Mouse (Mus musculus) neural tube, embryonic 11.5 days (tissue): ENCODE results near the gene Mtrex. TPM values are rescaled to one million over a fixed set of nuclear protein-coding genes. Genes with fewer than 3 reads are reported as not detected.

Source experiments
- ATAC-seq: fragments of 200-750 bp; cut with Nextera tagmentation; 2 replicates; pipeline ENCODE4 v1.8.0; 2017; ENCODE audit warnings: moderate number of reproducible peaks, mild to moderate bottlenecking, moderate TSS enrichment, moderate library complexity; ENCODE audit not compliant: insufficient read depth, low FRiP score, low TSS enrichment
- DNase-seq: peaks from one replicate; pipeline ENCODE4 v3.0.0-alpha.2; 2015; ENCODE audit warnings: low spot score
- H3K27ac ChIP-seq: fragments of 300-500 bp; sonication (generic); 2 replicates; pipeline ENCODE4 v1.5.1; 2014; ENCODE audit warnings: low read depth, mild to moderate bottlenecking, low read length
- H3K27me3 ChIP-seq: fragments of 300-500 bp; sonication (generic); 2 replicates; pipeline ENCODE4 v1.6.1; 2014; ENCODE audit warnings: mild to moderate bottlenecking, low read length, mixed read lengths; ENCODE audit not compliant: control insufficient read depth, insufficient read depth
- H3K36me3 ChIP-seq: fragments of 300-500 bp; sonication (generic); 2 replicates; pipeline ENCODE4 v1.6.1; 2014; ENCODE audit warnings: mild to moderate bottlenecking, low read length, moderate library complexity, mixed read lengths; ENCODE audit not compliant: control insufficient read depth, insufficient read depth
- H3K4me1 ChIP-seq: fragments of 300-500 bp; sonication (generic); 2 replicates; pipeline ENCODE4 v1.6.1; 2014; ENCODE audit warnings: low read length, mixed read lengths; ENCODE audit not compliant: control insufficient read depth, insufficient read depth
- H3K4me2 ChIP-seq: fragments of 300-500 bp; sonication (generic); 2 replicates; pipeline ENCODE4 v1.6.1; 2014; ENCODE audit warnings: low read depth, mild to moderate bottlenecking, moderate library complexity
- H3K4me3 ChIP-seq: fragments of 300-500 bp; sonication (generic); 2 replicates; pipeline ENCODE4 v1.5.1; 2014; ENCODE audit warnings: low read depth, low read length
- H3K9ac ChIP-seq: fragments of 300-500 bp; sonication (generic); 2 replicates; pipeline ENCODE4 v1.6.1; 2014; ENCODE audit warnings: mild to moderate bottlenecking, low read length
- H3K9me3 ChIP-seq: fragments of 300-500 bp; sonication (generic); 2 replicates; pipeline ENCODE4 v1.6.1; 2016; ENCODE audit warnings: low read length; ENCODE audit not compliant: control insufficient read depth
- WGBS: fragments of 180-500 bp; shearing (Covaris S2); extraction: QIAGEN DNeasy Blood & Tissue Kit; methylation state at CpG from one replicate; pipeline ENCODE4 v1.1.7; 2014; 5-methylcytosine and 5-hydroxymethylcytosine counted together
- polyA plus RNA-seq: library from polyadenylated mRNA; unstranded; fragments of >200 nt; fragmentation: Nextera tagmentation; extraction: Ambion mirVana; gene quantifications from 2 replicates; pipeline ENCODE4 v1.2.1, GENCODE M21; 2014

Mtrex gene
- polyA plus RNA-seq, 1 experiment from 2014 or later = 105 TPM

DNA sequence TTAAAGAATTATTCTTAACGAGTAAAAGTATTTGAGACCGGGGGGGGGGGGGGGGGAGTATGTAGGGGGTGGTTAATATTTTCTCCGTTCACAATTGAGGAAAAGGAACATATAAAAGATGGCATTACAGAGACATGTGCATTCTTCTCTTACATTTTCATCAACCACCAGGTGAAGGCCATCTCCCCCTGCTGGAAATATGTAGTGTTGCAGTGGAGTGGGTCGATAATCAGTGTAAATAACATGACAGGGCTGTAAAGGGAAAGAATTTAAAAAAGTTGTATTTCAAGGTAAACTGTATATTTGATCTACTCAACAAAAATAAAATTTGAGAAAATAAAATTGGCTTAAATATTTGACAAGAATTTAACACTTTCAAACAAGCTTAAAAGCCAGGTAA, 17.5 kb downstream of the Mtrex start:
- H3K36me3 ChIP-seq = no peaks in the 10 kb centered on the region; the same call in 1 of the 2 replicates
- WGBS = 75% methylated on average over 4 of the region's 4 CpGs

DNA sequence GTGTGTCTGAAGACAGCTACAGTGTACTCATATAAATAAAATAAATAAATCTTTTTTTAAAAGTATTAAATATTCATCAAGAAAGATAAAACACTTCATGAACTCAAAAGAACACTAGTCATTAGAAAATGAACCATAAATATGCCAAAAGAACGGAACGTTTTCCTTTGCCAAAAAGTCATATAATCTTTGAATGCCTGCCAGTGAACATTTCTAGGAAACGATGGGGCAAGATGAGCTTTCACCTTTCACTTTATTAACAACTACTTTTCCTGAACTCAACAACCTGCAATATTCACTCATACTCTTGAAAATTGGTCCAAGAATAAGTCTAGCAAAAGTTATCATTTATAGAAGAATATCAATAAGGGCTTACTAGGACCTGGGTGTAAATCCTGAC, 25.0 kb downstream of the Mtrex start:
- no peak overlapping the region for H3K4me3 ChIP-seq
- H3K4me1 ChIP-seq = no peaks in the 10 kb centered on the region
- no peak overlapping the region for H3K9ac ChIP-seq
- no peaks in the 10 kb centered on the region for H3K27me3 ChIP-seq
- ATAC-seq (no peak), DNase-seq (no peak)
- WGBS = 95% methylated on average over 3 of the region's 3 CpGs
- no peaks in the 10 kb centered on the region for H3K9me3 ChIP-seq
- no peak overlapping the region for H3K4me2 ChIP-seq
- peaks cover 4% of the 10 kb centered on the region; the same call in 1 of the 2 replicates for H3K36me3 ChIP-seq
- no peak overlapping the region for H3K27ac ChIP-seq

More for the DNA sequence above, 17.5 kb downstream of the Mtrex start:
- no peaks in the 10 kb centered on the region for H3K27me3 ChIP-seq
- no peak overlapping the region for H3K9ac ChIP-seq
- ATAC-seq (no peak), DNase-seq (peak; percentile 50)
- no peaks in the 10 kb centered on the region for H3K9me3 ChIP-seq
- H3K4me3 ChIP-seq = no peak overlapping the region
- no peak overlapping the region for H3K27ac ChIP-seq
- no peak overlapping the region for H3K4me2 ChIP-seq
- no peaks in the 10 kb centered on the region for H3K4me1 ChIP-seq

DNA sequence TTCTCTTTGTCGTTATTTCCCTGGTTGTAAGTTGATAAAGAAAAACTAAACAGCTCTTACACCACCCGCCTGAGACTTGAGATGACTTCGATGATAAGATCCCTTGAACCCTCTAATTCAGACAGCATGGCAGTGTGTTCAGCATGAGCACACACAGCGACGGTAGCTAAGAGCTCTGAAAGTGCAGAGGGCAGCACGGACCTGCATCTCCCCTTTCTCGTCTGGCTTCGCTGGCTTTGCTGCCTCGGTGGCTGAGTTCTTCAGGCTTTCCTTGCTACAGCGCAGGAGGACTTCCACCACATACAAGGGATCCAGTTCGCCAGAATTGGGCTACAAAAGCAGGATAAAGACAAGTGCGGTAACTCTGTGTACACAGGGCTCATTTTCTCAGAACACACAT, 40.0 kb downstream of the Mtrex start:
- Histone ChIP-seq H3K9me3 (no peaks in the 10 kb centered on the region), H3K36me3 (peaks cover 4% of the 10 kb centered on the region), H3K4me1 (no peaks in the 10 kb centered on the region), H3K4me3 (no peak overlapping the region), H3K4me2 (no peak overlapping the region), H3K9ac (no peak overlapping the region), H3K27ac (no peak overlapping the region), H3K27me3 (no peaks in the 10 kb centered on the region)
- no peak for DNase-seq
- no peak for ATAC-seq
- 94% methylated on average over 12 of the region's 12 CpGs for WGBS

DNA sequence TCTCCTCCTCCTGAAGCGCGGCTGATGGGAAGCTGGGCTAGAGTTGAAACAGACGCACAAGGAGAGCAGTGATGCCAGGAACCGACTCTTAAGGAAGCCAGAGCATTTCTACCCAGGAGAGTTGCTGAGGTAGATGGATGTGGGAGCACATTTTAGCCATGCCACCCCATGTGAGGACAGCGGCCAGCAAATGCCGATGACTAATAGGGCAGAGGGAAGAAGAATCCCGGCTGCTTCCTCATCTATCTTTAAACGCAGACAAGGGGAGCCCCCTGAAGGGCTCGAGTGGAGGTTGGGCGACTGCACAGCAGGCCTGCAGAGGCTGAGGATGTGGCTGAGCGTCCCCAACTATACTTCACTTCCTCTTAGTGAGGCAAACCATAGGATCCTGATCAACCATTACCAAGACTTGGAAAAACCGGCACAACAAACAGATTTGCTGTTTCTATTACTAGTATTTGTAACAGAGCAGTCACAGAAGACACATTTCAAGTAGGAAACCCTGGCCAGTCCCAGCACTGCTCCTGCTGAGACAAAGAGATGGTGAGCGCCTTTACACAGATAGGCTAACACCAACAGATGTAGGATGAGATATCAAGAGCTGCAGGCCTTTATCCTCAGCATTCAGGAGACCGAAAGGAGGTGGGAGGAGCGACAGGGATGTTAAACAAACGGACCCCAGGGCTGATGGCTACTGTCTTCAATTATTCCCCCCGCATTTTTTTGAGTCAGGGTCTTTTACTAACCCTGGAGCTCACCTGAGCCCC, 55.5 kb downstream of the Mtrex start:
- no peaks in the 10 kb centered on the region for H3K9me3 ChIP-seq
- no peak overlapping the region for H3K4me3 ChIP-seq
- 84% methylated on average over 17 of the region's 17 CpGs for WGBS
- no peak overlapping the region for H3K9ac ChIP-seq
- no peaks in the 10 kb centered on the region for H3K27me3 ChIP-seq
- H3K4me1 ChIP-seq = no peaks in the 10 kb centered on the region
- no peak overlapping the region for H3K4me2 ChIP-seq
- peaks cover 29% of the 10 kb centered on the region for H3K36me3 ChIP-seq
- no peak for DNase-seq
- ATAC-seq = no peak
- H3K27ac ChIP-seq = no peak overlapping the region

DNA sequence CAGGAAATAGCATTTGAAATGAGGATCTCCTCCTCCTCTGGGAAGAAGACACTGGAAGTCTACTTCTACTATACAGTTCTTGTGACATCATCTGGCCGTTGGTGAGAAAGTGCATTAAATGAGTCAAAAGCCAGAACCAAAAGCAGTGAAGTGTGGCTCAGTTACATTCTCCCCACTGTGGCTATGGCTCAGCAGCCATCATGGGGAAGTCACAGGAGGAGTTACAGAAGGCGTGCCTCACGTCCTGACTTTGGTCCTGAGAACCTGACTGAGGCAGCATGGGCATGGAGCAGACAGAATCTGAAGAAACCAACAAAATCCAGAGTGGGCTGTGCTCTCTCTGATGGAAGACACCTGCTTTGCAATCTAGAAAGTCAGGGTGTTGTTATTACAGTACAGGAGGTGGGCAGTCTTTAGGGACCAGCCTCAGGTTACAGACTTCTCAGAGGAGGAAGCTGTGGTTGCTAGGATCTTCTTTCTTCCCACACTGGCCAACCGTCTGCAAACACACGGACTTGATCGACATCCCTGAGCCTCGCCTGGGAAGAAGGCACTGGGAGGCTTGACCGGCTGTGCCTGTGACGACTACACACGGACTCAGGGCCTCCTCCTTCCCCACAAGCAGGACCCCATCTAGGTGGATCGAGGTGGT, 57.0 kb downstream of the Mtrex start:
- no peak overlapping the region for H3K4me3 ChIP-seq
- no peak overlapping the region for H3K27ac ChIP-seq
- ATAC-seq (no peak), DNase-seq (no peak)
- H3K9ac ChIP-seq = no peak overlapping the region
- peaks cover 27% of the 10 kb centered on the region for H3K36me3 ChIP-seq
- 90% methylated on average over 11 of the region's 11 CpGs for WGBS
- H3K4me1 ChIP-seq = no peaks in the 10 kb centered on the region
- no peaks in the 10 kb centered on the region for H3K9me3 ChIP-seq
- H3K27me3 ChIP-seq = no peaks in the 10 kb centered on the region
- H3K4me2 ChIP-seq = no peak overlapping the region

DNA sequence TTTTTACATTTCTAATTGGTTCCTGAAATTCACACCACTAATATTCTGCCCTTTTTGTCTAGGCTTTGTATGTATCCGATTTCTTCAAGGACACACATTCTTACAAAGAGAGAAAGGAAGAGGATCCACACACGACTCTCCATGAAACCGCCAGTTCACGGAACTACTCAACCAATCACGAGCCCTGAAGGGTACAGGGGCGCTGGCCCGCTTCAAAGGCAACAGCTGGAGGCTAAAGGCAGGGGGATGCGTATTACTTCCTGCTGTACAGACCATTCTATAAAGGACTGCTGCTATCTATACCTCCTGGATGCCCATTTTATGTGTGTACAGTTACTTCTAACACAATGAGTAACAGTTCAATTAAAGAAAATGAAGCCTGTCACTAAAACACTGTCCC, 59.8 kb downstream of the Mtrex start:
- Histone ChIP-seq H3K27me3 (no peaks in the 10 kb centered on the region), H3K36me3 (peaks cover 21% of the 10 kb centered on the region), H3K4me3 (no peak overlapping the region), H3K4me2 (no peak overlapping the region), H3K4me1 (no peaks in the 10 kb centered on the region), H3K9me3 (no peaks in the 10 kb centered on the region), H3K27ac (no peak overlapping the region), H3K9ac (no peak overlapping the region)
- 90% methylated on average over 8 of the region's 8 CpGs for WGBS
- ATAC-seq (no peak), DNase-seq (no peak)

DNA sequence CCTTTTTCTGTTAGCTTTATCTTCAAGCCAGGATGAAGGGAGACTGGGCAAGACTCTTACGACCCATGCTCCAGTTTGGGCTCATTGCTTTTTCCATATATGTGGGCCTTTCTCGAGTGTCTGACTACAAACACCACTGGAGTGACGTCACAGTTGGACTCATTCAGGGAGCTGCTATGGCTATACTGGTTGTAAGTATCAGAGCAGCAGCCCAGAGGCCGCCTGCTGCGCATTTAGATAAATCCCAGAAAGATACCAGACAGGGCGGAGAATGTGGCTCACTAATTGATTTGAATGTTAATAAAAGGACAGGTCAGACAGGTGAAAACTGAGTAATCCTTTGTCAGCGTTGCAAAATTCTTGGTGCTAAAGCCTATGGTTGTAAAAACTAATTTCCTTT, 60.4 kb downstream of the Mtrex start:
- Histone ChIP-seq H3K27me3 (no peaks in the 10 kb centered on the region), H3K27ac (no peak overlapping the region), H3K9me3 (no peaks in the 10 kb centered on the region), H3K4me3 (no peak overlapping the region), H3K9ac (no peak overlapping the region), H3K4me2 (no peak overlapping the region), H3K36me3 (peaks cover 16% of the 10 kb centered on the region), H3K4me1 (no peaks in the 10 kb centered on the region)
- no peak for DNase-seq
- ATAC-seq = no peak
- WGBS = 93% methylated on average over 7 of the region's 7 CpGs

DNA sequence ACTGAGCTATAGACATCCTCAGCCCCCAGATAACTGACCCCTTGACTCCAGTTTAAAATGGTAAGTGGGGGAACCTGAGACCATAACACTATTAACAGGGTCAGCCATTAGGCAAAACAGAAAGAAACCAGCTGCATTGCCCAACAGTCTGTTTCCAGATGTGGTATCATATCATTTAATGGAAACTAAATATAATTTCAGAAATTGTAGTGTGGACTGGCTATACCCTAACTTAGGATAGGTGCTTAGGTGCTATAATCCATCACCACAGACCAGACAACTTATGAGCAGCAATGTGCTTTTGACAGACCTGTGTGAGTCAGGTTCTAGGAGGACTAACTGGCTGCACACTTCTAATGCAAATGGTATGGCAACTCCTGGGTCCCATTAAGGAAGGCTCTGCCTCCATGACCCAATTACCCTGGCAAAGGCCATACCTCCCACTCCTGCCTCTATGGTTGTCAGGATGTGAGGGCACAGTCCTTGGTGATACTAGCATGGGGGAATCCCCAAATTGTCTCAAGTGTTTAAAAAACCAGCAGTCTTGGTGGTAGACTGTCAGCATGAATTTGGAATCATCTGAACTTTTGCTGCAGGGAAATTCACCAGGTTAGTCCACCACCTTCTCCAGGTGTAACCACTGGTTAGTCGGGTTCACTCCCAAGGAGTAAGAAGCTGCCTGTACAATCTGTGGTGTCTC, 64.1 kb downstream of the Mtrex start:
- ATAC-seq (no peak), DNase-seq (no peak)
- Histone ChIP-seq H3K9ac (no peak overlapping the region), H3K4me1 (no peaks in the 10 kb centered on the region), H3K4me2 (no peak overlapping the region), H3K9me3 (no peaks in the 10 kb centered on the region), H3K4me3 (no peak overlapping the region), H3K27ac (no peak overlapping the region), H3K36me3 (peaks cover 2% of the 10 kb centered on the region), H3K27me3 (no peaks in the 10 kb centered on the region)
- WGBS = 86% methylated on average over 1 of the region's 1 CpGs
